Mouse (Mus musculus) c-Kit-positive CD71-positive TER-119-negative erythroid progenitor cells, embryonic 14.5 days (primary cell): ENCODE data around the gene Unc13a.
A peak's percentile ranks its signal among the peaks of the same experiment; 100 is the strongest.

Source experiments
- DNase-seq: peaks from one replicate; pipeline ENCODE4 v3.0.0-alpha.2; 2013; ENCODE audit warnings: low read depth

The Unc13a gene

DNA sequence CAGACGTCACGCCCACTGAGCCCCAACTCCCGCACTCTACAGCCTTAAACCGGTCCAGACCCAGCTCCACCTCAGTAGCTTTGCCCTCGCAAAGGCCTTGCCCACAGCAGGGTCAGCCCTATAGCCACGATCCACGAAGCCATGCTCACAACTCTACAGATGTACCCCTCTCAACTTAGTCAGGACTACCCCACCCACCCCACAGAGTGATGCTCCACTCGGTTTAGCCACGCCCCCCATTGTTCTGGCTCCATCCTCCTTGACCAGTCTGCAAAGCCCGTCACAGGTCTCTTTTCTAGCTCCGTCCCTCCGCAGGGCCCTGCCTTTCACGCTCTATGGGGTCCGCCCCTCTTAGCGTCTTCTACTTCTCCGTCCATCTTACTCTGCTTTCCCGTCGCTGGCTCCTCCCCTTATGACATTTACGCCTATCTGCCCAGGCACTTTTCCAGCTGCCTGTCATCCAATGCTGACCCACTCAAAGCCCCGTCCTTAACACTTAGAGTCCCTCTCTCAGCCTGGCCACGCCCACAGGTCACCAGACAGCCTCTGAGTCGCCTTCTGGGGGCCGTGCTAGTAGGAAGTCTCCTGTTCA lies 14.7 kb upstream of the Unc13a start:
- DNase-seq, result no peak

DNA sequence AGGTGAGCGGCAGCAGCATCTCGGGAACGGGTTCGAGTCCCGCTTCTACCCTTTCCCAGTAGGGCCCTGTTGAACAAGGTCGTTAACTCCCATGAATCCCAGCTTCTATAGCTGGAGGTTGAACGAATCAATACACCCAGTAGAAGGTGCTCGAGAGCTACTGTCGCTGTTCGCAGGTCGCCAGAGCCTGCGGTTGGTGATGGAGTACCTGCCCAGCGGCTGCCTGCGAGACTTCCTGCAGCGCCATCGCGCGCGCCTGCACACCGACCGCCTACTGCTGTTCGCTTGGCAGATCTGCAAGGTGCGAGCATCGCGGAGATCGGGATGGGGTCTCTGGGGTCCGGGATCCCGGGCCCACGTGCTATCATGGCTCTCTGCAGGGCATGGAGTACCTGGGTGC lies 14.0 kb upstream of the Unc13a start:
- DNase-seq, result no peak

DNA sequence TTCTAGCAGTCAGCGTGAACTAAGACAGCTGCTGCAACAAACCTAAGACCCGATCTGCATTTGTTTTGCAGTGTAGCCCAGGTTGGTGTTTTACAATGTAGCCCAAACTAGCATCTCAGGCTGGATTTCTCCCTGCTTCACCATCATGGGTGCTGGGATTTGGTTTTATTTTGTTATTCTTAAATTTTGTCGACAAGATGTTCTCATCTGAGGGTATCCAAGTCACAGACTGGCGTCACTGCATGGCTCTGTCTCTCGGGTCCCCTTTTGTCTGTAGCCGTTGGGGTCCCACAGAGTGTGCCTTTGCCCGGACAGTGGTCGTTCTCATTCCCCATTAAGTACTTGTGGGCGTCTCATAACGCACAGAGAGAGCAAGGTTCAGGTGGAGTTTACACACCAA lies 13.1 kb upstream of the Unc13a start:
- DNase-seq, result no peak

DNA sequence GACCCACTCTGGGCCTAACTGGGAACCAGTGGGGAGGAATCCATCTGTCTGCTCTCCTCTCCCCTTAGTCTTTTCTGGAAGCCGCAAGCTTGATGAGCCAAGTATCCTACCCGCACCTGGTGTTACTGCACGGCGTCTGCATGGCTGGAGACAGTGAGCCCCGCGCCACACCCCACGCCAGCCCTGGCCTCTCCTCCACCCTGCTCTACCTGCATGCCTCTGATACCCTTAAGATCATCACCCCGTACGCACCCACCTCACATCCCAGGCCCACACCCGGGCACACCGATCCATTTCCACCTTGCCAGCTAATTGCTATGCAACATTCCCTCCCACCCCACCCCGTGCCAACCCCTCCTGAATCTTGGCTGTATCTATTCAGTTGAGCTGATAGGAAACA lies 11.3 kb upstream of the Unc13a start:
- no peak for DNase-seq

DNA sequence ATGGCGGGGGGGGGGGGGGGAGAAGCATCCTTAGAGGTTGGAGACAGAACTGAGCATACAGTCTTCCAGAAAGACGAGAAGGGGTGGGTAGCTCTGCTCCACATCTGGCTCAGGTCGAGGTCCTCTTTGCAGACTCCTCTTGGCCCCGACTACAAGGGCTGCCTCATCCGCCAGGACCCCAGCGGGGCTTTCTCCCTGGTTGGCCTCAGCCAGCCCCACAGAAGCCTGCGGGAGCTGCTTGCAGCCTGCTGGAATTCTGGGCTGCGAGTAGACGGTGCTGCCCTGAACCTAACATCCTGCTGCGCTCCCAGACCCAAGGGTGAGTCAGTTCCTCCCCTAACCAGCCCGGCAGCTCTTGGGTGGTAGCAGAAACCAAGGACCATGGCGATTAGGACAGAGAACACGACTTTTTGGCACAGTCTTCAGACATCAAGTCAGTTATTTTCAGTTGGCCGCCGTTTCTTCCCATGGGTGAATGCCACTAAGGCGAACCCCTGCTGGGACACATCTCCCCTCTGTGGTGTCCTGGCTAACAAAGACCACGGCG lies 9.9 kb upstream of the Unc13a start:
- DNase-seq, result no peak

DNA sequence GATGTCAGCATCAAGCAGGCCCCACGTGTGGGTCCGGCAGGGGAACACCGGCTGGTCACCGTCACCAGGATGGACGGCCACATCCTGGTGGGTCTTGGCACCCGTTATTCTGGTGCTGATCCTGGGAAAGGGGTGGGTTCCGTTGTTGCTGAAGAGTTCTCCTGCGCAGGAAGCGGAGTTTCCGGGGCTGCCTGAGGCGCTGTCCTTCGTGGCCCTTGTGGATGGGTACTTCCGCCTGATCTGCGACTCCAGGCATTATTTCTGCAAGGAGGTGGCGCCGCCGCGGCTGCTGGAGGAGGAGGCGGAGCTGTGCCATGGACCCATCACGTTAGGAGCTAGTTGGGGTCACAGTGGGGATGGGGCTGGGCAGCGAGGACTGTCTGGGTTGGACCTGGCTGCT lies 8.9 kb upstream of the Unc13a start:
- no peak for DNase-seq

DNA sequence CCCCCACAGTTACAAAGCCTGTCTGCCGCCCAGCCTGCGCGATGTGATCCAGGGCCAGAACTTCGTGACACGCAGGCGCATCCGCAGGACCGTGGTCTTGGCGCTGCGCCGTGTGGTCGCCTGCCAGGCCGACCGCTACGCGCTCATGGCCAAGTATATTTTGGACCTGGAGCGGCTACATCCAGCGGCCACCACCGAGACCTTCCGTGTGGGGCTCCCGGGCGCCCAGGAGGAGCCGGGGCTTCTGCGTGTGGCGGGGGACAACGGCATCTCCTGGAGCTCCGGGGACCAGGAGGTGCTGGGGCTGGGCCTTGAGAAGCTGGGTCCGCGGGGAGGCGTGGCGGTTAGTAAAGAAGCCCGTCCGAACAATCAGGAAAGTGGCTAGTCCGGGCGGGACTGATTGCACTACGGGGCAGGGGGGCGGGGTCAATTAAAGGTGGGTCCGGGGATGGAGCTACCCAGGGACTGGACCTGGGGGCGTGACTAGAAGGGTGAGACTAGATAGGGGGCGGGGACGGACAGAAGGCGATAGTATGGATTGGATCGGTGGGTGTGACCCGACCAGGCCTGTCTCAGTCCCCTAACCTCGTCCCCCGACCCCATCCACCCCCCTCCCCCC lies 8.1 kb upstream of the Unc13a start:
- no peak for DNase-seq

DNA sequence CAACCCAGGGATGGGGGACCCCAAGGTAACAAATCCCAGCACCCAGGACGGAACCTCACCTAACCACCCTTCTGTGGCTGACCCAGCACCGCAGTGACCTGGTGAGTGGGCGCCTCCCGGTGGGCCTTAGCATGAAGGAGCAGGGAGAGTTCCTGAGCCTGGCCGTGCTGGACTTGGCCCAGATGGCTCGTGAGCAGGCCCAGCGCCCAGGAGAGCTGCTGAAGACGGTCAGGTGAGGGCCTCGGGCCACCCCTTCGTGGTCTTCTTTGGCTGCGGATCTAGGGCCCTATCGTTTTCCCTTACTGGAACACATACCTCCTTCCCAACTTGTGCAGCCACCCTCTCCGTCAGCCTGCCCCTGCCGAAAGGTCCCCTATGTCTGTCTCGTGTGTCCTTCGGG lies 7.6 kb upstream of the Unc13a start:
- DNase-seq, result no peak

DNA sequence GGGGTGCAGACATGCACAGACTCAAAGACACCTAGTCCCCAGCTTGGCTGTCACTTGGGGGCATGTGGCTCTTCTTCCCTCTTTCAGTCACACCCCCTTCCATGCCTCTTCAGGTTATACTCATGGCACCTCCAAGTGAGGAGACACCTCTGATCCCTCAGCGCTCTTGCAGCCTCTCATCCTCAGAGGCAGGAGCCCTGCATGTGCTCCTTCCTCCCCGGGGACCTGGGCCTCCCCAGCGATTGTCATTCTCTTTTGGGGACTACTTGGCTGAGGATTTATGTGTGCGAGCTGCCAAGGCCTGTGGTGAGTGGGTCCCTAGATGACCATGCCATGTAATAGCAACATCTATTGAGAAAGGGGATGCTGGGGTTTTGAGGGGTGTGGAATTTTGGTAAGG lies 6.7 kb upstream of the Unc13a start:
- no peak for DNase-seq

DNA sequence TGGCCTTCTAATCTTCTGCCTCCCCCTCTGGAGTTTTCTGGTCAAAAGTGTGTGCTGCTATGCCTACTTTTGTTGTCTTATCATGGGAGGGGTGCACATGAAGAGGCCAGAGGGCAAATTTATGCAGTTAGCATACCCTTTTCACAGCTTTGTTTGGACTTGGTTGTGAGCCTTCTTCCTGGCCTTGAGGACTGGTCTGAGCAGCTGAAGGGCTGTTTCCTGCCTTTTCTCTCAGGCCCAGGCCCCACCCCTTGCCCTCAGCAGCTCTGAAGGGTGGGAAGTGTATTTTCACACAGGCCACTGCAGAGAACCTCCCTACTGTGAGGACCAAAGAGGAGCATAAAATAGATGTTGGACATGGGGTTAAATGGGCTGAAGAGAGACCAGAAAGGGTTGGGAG lies 6.0 kb upstream of the Unc13a start:
- no peak for DNase-seq

DNA sequence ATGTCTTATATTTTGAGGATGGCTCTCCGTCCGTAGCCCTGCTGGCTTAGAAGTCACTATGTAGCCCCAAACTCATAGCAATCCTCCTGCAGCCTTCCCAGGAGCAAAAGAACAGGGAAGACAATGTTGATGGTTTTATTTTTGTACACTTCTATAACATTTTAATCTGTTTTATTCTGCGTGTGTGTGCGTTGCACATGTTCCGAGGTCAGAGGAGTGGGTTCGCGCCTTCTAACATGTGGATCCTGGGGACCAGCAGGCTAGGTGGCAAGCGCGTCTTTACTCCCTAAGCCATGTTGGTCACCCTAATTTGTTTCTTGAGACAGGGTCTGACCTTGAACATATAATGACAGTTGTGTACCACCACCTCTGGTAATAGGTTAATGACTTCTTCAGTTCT lies 5.2 kb upstream of the Unc13a start:
- no peak for DNase-seq

DNA sequence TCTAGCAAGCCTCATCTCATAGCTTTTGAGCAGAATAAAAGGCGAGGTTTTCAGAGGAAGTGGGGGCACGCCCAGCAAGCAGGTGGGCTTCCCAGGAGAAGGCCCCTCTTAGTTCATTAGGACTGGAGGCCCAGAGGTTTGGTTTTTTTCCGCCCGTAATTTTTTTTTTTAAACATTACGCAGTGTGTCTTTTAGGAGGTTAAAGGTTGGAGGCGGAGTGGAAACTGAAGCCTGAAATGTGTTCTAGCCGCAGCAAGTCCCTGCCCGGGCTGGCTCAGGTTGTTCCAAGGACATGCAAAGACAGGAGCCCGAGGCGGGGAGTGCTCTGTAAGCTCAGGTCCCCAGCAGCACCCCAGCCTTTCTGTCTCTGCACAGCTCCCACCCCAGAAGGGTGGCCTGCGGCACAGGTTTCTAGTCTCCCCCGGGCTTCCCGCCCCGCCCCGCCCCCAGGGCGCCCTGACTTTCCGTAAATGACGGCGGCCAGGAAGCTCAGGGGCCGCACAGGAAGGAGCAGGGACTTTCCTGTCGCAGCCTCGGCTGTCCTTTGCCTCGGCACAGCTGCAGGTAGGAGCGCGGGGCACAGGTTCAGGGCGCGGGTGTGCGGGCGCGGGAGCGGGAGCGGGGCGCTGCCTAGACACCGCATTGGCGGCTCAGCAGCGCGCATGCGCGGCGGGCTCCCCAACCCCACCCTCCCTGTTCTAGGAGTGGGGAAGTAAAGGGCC lies 4.6 kb upstream of the Unc13a start, which contains the start of gene Jak3:
Jak3 (plus strand) TSS at position 277 of the 722 bp plus-strand sequence.
- peak; percentile 49 for DNase-seq

DNA sequence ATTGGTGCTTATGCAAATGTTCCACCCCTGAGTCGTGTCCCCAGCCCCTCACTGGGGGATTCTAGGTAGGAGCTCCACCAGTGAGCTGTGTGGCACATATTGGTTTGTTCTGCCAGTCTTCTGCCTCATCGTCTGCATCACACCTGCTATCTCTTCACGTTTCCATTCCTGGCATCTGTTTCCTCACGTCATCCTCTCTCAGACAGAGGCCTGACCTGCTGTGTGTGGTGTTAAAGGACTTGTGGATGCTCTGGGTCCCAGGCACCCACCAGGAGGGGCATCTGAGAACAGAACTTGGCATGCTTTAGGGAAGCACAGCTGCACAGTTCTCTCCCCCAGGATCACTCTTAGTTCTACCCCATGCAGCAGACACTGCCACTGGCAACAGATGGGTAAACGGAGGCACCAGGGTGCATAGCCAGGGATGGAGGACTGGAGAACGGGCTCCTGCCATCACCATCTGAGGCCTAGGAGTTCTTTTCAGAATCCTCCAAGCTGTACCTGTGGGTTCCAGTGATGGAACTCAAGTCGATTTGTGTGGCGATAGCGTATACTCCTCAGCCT lies 4.0 kb upstream of the Unc13a start:
- DNase-seq, result no peak

DNA sequence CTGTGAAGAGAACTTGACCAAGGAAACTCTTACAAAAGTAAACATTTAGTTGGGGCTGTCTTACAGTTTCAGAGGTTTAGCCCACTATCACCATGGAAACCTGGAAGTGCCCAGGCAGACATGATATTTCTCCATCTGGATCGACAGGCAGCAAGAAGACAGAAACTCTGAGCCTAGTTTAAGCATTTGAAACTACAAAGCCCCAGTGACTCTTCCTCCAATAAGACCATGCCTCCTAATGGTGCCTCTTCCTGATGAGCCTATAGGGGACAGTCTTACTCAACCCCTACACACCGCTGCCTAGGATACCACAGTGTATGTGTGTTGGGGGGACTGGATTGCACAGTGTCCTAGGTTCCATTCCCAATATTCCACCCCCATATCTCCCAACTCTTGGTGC lies 2.5 kb upstream of the Unc13a start:
- DNase-seq, result no peak

DNA sequence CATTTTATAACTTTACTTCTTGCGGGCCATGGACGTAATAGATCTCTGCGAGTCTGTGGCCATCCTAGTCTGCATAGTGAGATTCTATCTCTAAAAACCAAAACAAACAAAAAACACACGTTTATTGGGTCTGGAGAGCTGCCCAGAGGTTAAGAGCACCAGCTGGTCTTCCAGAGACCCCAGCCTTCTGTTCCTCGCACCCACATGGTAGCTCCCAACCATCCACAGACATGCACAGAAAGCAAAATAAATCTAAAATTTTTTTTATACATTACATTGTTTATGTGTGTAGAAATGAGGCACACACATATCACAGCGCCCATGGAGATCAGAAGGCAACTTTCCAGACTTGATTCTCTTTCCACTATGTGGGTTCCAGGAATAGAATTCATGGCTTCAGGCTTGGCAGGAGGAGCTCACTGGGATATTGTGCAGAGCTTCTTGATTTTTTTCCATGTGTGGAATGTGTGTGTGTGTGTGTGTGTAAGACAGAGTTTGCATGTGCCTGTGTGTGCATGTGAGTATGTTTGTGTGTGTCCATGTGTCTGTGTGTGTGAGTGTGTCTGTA lies 695 bp upstream of the Unc13a start:
- no peak for DNase-seq

DNA sequence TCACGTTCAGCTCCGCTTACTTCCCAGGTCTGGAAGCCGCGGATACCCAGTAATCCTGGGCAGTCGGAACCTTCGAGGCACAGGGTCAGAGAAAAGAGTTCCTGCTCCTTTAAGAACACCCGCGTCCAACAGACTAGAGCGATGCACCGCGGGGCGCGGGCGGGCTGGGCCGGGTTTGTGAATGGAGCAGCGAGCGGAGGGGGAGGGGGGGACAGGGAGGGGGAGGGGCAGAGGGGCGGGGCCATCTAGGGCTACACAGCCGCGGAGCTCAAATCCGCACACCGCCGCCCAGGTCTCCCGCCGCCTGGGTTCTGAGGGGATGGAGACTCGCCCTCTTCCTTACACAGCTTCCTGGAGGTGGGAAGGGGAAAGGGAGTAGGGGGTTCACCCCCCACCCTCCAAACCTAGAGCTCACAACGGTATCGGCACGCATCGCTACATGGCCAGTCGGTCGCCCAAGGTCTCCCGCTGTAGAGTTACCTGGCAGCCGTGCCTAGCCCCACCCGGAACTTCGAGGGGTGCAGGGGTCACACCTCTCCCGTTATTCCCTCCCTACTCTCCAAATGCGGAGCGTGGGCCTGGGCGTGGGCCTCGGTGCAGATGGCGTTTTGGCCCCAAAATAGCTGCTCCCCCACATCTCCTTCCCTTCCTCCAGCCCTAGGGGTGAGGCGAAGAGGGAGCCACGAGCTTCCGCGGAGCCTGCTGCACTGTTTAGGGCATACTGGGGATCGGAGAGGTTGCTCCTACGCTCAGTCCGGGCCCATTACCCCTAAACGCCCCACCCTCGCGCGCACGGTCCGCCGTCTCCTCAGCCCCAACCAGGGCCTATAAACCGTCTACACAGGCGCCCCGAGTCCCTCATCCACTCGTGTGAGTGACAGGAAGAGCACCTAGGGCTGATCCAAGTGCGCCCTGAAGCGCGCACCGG lies 672 bp downstream of the Unc13a start:
- DNase-seq, result no peak

DNA sequence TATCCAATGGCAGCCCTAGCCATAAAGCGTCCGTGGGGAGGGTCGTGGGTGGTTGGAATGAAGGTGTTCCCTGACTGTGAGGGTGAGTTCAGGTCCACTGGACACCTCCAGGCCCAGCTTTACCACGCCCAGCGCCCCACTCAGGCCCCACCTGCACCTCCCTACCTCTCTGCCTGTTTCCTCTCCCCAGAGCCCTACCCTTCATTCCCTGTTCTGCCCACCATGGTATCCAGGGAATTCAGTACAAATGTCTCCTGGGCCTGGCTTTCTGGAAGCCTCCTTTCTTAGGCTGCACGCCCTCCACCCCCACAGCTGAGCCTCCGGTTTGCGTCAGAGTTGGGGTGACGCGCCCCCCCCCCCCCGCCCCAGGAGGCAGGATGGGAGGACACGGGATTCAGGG lies 1.4 kb downstream of the Unc13a start:
- DNase-seq, result no peak

DNA sequence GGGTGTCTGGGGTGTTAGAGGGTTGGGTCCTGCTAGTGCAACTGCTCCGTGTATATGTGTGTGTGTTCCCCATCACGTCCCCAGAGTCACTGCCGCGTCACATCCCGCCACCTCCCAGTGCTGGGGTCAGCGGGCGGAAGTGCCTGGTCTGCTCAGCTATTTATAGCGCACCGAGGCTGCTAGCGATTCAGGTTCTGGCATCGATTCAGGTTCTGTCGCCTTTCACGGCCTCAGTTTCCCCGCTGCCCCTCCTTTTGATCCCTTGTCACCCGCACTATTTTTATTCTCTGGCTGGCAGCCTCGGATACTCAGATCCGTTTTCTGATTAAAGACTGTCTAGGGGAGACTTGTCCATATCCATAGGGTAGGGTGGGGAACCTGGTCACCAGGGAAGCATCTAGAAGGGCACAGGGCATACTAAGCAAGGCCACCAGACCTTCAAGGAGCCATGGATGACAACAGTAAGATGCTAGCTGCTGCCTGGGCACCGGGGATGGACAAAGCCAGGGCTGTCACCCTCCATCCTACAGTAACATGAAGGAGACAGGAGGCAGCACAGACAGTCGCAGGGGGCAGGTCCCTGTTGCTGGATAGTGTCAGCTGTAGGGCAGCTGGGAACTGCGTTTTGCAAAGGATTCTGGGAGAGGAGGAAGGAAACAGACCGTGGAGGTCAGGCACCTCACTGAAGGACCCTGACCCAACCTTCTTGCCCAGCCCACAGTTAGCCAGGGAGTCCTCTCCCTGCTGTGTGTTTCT lies 3.2 kb downstream of the Unc13a start:
- DNase-seq, result no peak

DNA sequence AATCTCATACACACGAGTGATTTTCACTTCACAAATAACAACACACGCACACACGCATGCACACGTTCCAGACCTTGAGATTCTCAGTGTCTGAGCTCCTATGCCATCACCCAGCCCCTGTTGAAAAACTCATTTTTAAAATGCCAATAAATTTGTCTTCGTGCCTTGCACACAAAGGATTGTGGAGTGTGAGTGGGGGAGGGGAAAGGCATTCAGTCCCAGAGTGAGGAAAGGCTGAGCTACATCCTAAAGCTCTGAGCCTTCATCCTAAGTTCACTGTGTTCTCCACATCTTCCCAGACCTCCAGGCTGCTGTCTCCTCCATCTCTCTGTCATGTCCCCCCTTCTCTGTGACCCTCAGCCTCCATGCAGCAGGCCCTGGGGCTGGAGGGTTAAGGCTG lies 4.3 kb downstream of the Unc13a start:
- DNase-seq, result no peak

DNA sequence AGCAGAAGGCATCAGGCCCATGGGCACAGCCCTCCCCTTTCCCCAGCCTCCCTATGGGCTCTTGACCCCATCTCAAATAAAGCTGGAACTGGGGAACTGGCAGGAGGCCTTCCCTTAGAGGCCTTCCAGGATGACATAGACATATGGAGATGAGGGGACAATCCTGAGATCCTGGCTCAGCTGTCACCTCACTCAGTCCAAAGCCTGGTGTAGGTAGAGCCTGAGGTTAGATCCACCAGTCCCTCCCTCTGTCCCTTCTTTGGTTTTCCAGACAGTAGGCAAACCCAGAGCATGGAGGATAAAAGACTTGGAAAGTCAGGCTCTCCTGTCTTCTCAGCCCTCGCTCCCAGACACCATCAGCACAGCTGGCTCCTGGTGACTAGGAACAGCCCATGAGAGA lies 4.7 kb downstream of the Unc13a start:
- DNase-seq, result no peak
